In genomic region chr9:114553828-114554227, GRCm38 (mm10) we compare ENCODE assay signal across 29 mouse cellular contexts. TPM values are rescaled to one million over a fixed set of nuclear protein-coding genes. Genes with fewer than 3 reads are reported as not detected.
DNase-seq lines count a peak whose midpoint lies in the region; ATAC-seq and TF ChIP-seq lines count a peak whose summit lies in the region.
"Had no signal": no experiment of that assay in that cellular context is flagged by ENCODE, and none has a peak within 500 bp of the region (broad histone marks: within the 10 kb centered on the region; RNA-seq: fewer than 3 reads in every experiment).

No protein-coding gene starts in this region.

- H3K4me1 ChIP-seq in liver, embryonic 12.5 days = peaks cover 27% of the 10 kb centered on the region
- H3K4me1 ChIP-seq in E14TG2a.4 (replicated peaks; ENCODE audit: low read depth, low read length) = peaks cover 97% of the 10 kb centered on the region
- H3K4me1 ChIP-seq in liver, postnatal 0 days (ENCODE audit: insufficient read depth) = peaks cover 11% of the 10 kb centered on the region; the same call in 1 of the 2 replicates

- H3K4me3 ChIP-seq in liver, embryonic 12.5 days = no peak overlapping the region
- peak overlapping the region; percentile 92 for H3K4me3 ChIP-seq in E14TG2a.4 (replicated peaks; ENCODE audit: low read length)
- no peak overlapping the region for H3K4me3 ChIP-seq in liver, postnatal 0 days (ENCODE audit: low read depth, low read length)
- H3K4me3 ChIP-seq in gastrocnemius, adult 2 months = no peak overlapping the region
- H3K4me3 ChIP-seq: embryonic facial prominence, embryonic 10.5 days; forebrain, embryonic 12.5 days; hindbrain, embryonic 15.5 days; limb, embryonic 15.5 days; midbrain, embryonic 10.5 days had no signal

- H3K27ac ChIP-seq in liver, embryonic 12.5 days = peak overlapping the region; percentile 53
- peak overlapping the region; percentile 18; the same call in 1 of the 2 replicates for H3K27ac ChIP-seq in liver, postnatal 0 days (ENCODE audit: low read depth)
- no peak overlapping the region for H3K27ac ChIP-seq in gastrocnemius, adult 2 months
- H3K27ac ChIP-seq: embryonic facial prominence, embryonic 10.5 days; forebrain, embryonic 12.5 days; hindbrain, embryonic 15.5 days; limb, embryonic 15.5 days; midbrain, embryonic 10.5 days had no signal

- TF ChIP-seq EP300 in liver, postnatal 0 days (IDR thresholded peaks at IDR 0.05; ENCODE audit: low read depth) = no peak

- no peak for DNase-seq in liver
- DNase-seq in ZHBTc4 (ENCODE audit: low read depth, low spot score) = peak; percentile 81
- no peak for DNase-seq in liver, postnatal 0 days
- no peak for DNase-seq in heart, adult 8-10 months (ENCODE audit: low spot score)
- no peak for DNase-seq in gastrocnemius, adult 2 months
- DNase-seq in gastrocnemius, postnatal 14 days = no peak
- DNase-seq: adrenal gland, postnatal 14 days; B cell, adult 2 months; cerebellum, adult 11 months; cerebellum, postnatal 25 days; gastrocnemius, postnatal 10 days; heart, postnatal 10 days; kidney, adult 8-10 months; thymus, postnatal 36 days had no signal

- H3K4me2 ChIP-seq in liver, embryonic 12.5 days = no peak overlapping the region
- no peak overlapping the region for H3K4me2 ChIP-seq in liver, postnatal 0 days (ENCODE audit: low read depth, low read length)
- H3K4me2 ChIP-seq: forebrain, embryonic 12.5 days; heart, embryonic 11.5 days; hindbrain, embryonic 15.5 days; limb, embryonic 15.5 days had no signal

- ATAC-seq in liver, embryonic 12.5 days = no peak
- no peak for ATAC-seq in liver, postnatal 0 days

- H3K9me3 ChIP-seq in liver, embryonic 12.5 days (replicated peaks) = no peaks in the 10 kb centered on the region
- H3K9me3 ChIP-seq in E14TG2a.4 (ENCODE audit: low read length) = no peaks in the 10 kb centered on the region
- H3K9me3 ChIP-seq in liver, postnatal 0 days (ENCODE audit: low read length) = no peaks in the 10 kb centered on the region
- H3K9me3 ChIP-seq: embryonic facial prominence, embryonic 10.5 days; forebrain, embryonic 12.5 days; hindbrain, embryonic 15.5 days; limb, embryonic 15.5 days; midbrain, embryonic 10.5 days had no signal

- intact Hi-C loops in gastrocnemius, adult 2 months (cut with DNase I) = no loop called here
- intact Hi-C loops in gastrocnemius, postnatal 14 days (cut with DNase I; ENCODE audit: low total_unique reads) = no loop called here

- H3K9ac ChIP-seq in liver, embryonic 12.5 days = no peak overlapping the region
- H3K9ac ChIP-seq in liver, postnatal 0 days (replicated peaks) = no peak overlapping the region
- H3K9ac ChIP-seq: forebrain, embryonic 12.5 days; hindbrain, embryonic 15.5 days; limb, embryonic 15.5 days had no signal

- TF ChIP-seq CTCF in E14TG2a.4 (conservative IDR thresholded peaks at IDR 0.05; ENCODE audit: low read length) = no peak
- no peak for TF ChIP-seq CTCF in liver, postnatal 0 days (IDR thresholded peaks at IDR 0.05; ENCODE audit: low read depth)
- no peak for TF ChIP-seq CTCF in gastrocnemius, adult 2 months (IDR thresholded peaks at IDR 0.05)

- no peaks in the 10 kb centered on the region for H3K36me3 ChIP-seq in liver, embryonic 12.5 days
- peaks cover 83% of the 10 kb centered on the region for H3K36me3 ChIP-seq in E14TG2a.4 (ENCODE audit: insufficient read depth, low read length)
- H3K36me3 ChIP-seq in liver, postnatal 0 days (replicated peaks; ENCODE audit: insufficient read depth, low read length) = no peaks in the 10 kb centered on the region
- H3K36me3 ChIP-seq: forebrain, embryonic 12.5 days; hindbrain, embryonic 15.5 days; limb, embryonic 15.5 days had no signal

- H3K27me3 ChIP-seq in liver, embryonic 12.5 days (replicated peaks) = peaks cover 24% of the 10 kb centered on the region
- H3K27me3 ChIP-seq in E14TG2a.4 (ENCODE audit: insufficient read depth, low read length) = no peaks in the 10 kb centered on the region
- H3K27me3 ChIP-seq in liver, postnatal 0 days (ENCODE audit: insufficient read depth, low read length) = peaks cover under 1% of the 10 kb centered on the region; the same call in 1 of the 2 replicates
- H3K27me3 ChIP-seq: Patski had no signal

RNA-seq across cellular contexts. Expression of gene Trim71, which starts 10.3 kb away (rescaled TPM):
- 1.7 and 2.0 TPM in 2 replicates for polyA plus RNA-seq in liver, embryonic 12.5 days (2016; fragmentation: Nextera tagmentation; extraction: Ambion mirVana)
- polyA plus RNA-seq in liver, postnatal 0 days (2015; fragmentation: Nextera tagmentation; extraction: Ambion mirVana) = 0.05 and 0.06 TPM in 2 replicates
- not detected for total RNA-seq in heart, adult 8-10 months (2022)
- not detected for total RNA-seq in gastrocnemius, adult 2 months (2021)
- not detected for total RNA-seq in gastrocnemius, postnatal 14 days (2021)
- total RNA-seq: heart, postnatal 10 days; neutrophil, adult 5-6 weeks had no signal
- polyA plus RNA-seq: Patski had no signal

RNA-seq across cellular contexts. Expression of gene C130032M10Rik, which starts 38.3 kb away (rescaled TPM):
- polyA plus RNA-seq in liver, embryonic 12.5 days (2016; fragmentation: Nextera tagmentation; extraction: Ambion mirVana) = 0.18 and 0.22 TPM in 2 replicates
- polyA plus RNA-seq in liver, postnatal 0 days (2015; fragmentation: Nextera tagmentation; extraction: Ambion mirVana) = not detected in 2 replicates
- total RNA-seq in heart, adult 8-10 months (2022) = not detected
- not detected for total RNA-seq in gastrocnemius, adult 2 months (2021)
- not detected for total RNA-seq in gastrocnemius, postnatal 14 days (2021)
- total RNA-seq: adrenal gland, postnatal 14 days; gastrocnemius, postnatal 10 days; heart, postnatal 10 days; layer of hippocampus, adult 8-10 months; left cerebral cortex, adult 18-20 months; left cerebral cortex, postnatal 36 days; midbrain, postnatal 0 days; neutrophil, adult 5-6 weeks had no signal
- polyA plus RNA-seq: brain, embryonic 14.5 days; forebrain, embryonic 12.5 days; hindbrain, embryonic 15.5 days; midbrain, postnatal 0 days; Patski had no signal

RNA-seq across cellular contexts. Expression of gene Ccr4, which starts 49.1 kb away (rescaled TPM):
- polyA plus RNA-seq in liver, embryonic 12.5 days (2016; fragmentation: Nextera tagmentation; extraction: Ambion mirVana) = not detected in 2 replicates
- polyA plus RNA-seq in liver, postnatal 0 days (2015; fragmentation: Nextera tagmentation; extraction: Ambion mirVana) = not detected in 2 replicates
- not detected for total RNA-seq in heart, adult 8-10 months (2022)
- not detected for total RNA-seq in gastrocnemius, adult 2 months (2021)
- not detected for total RNA-seq in gastrocnemius, postnatal 14 days (2021)
- total RNA-seq: adrenal gland, postnatal 14 days; gastrocnemius, postnatal 10 days; layer of hippocampus, adult 8-10 months; left cerebral cortex, adult 18-20 months; left cerebral cortex, postnatal 36 days; midbrain, postnatal 0 days; neutrophil, adult 5-6 weeks had no signal
- polyA plus RNA-seq: brain, embryonic 14.5 days; forebrain, embryonic 12.5 days; heart, embryonic 11.5 days; hindbrain, embryonic 15.5 days; midbrain, embryonic 10.5 days; midbrain, postnatal 0 days; Patski had no signal
